ENCODE assay signal across 13 mouse cellular contexts in the genomic region with DNA sequence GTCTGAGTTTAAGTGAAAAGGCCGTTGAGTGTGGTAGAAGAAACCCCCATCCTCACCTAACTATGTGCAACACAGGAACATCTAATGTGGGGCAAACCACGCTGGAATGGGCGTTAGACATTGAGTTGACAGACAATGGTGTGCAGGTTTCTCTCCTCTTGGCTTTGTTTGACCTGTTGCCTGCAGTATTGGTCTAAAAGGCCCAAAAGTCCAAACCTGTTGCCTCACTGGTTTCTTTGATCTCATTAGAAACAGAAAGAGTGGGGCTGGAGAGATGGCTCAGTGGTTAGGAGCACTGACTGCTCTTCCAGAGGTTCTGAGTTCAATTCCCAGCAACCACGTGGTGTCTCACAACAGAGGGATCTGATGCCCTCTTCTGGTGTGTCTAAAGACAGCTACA. TPM values are rescaled to one million over a fixed set of nuclear protein-coding genes. Genes with fewer than 3 reads are reported as not detected.
"Had no signal": no experiment of that assay in that cellular context is flagged by ENCODE, and none has a peak within 500 bp of the region (broad histone marks: within the 10 kb centered on the region; RNA-seq: fewer than 3 reads in every experiment).

No protein-coding gene starts in this region.

- H3K9me3 ChIP-seq: midbrain, embryonic 10.5 days; midbrain, embryonic 12.5 days; neural tube, embryonic 13.5 days; neural tube, embryonic 15.5 days had no signal

- H3K4me2 ChIP-seq: lung, embryonic 14.5 days; midbrain, embryonic 12.5 days; neural tube, embryonic 13.5 days; neural tube, embryonic 15.5 days had no signal

- ATAC-seq: midbrain, embryonic 16.5 days had no signal

- DNase-seq: lung, adult 18-20 months; lung, postnatal 4 days; spleen, adult 18-20 months; thymus, adult 18-20 months; thymus, postnatal 36 days had no signal

- H3K27me3 ChIP-seq: midbrain, embryonic 12.5 days; neural tube, embryonic 13.5 days; neural tube, embryonic 15.5 days had no signal

- H3K9ac ChIP-seq: lung, embryonic 14.5 days; midbrain, embryonic 12.5 days; neural tube, embryonic 15.5 days had no signal

- H3K4me3 ChIP-seq: midbrain, embryonic 10.5 days; midbrain, embryonic 12.5 days; myocyte; neural tube, embryonic 13.5 days; neural tube, embryonic 15.5 days had no signal

- H3K27ac ChIP-seq: midbrain, embryonic 10.5 days; midbrain, embryonic 12.5 days; neural tube, embryonic 13.5 days; neural tube, embryonic 15.5 days had no signal

RNA-seq across cellular contexts. Expression of gene Hebp2, which starts 16.7 kb away (rescaled TPM):
- total RNA-seq: megakaryocyte-erythroid progenitor cell, adult 5-6 weeks had no signal
